Mouse (Mus musculus): ENCODE results near the gene Ncoa1.

Ncoa1 gene

DNA sequence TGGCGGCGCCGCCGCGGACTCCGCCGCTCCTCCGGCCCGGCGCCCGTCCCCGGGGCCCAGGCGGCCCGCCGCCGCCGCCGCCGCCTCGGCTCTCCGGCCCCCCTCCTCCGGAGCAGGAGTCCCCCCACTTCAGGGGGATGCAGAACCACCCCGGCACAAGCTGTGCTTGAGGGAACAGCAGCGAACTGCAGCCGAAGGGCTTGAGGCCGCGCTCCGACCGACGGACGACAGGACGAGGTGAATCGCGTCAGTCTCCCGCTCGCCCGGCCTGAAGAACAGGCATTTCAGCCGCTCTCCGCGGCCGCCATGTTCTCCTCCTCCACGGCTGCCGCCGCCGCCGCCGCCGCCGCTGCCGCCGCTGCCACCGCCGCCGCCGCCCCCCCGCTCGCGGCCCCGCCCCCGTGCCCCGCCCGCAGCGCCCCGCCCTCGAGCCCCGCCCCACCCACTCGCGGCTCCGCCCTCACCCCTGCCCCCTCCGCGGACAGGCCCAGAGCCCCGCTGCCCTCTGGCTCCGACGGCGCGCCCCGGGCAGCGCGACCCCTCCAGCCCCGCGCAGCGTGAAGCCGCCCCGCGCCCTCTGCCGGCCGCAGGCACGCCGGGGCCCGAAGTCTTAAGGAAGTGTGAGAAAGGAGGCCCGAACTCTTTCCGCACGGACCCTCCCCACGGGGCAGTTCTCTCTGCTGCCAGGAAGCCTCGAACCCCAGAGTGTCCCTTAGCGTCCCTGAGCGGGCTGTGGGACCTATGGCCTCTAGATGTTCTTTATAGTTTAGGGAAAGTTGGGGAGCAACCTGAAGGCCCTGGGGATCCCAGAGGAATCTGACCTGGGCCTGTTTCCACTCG lies at the start of gene Ncoa1:
Ncoa1 (minus strand) TSS at position 351 of the 840 bp plus-strand sequence.
- DNase-seq (ENCODE audit: low spot score in 2 of 2), result peak; percentile 48 to 64

- DNase-seq (ENCODE audit: low spot score in 2 of 2), result no peak
Observed at GRCm38 (mm10) chr12:4524546-4524945, 47.6 kb upstream of the Ncoa1 start.

DNA sequence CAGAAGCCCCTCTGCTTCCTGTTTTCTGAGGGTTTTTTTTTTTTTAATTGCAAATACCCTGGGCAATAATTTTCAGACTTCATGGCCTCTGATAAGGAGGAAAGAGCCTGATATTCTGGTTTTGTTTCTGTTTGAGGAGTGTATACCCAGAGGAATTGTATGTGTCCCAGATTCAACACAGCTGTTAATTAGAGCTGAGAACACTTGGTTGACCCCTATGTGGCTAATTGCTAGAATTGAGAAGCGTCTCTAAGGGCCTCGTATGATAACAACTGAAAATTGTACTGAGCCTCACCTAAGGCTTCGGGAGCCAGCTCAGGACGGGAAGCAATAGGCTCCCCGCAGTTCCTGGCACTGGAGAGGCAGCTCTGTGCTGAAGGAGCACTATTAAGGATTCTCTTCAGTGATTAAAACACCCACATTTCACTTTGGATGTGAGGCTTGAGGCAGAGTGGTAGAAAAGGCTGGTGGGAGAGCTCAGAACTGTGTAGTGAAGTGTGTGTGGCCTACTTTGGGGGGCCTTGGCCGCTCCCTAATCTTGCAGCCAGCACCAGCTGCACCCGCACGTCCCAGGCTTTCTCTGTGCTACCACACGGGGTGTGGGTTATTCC lies 46.8 kb upstream of the Ncoa1 start:
- no peak for DNase-seq (ENCODE audit: low spot score in 2 of 2)

DNA sequence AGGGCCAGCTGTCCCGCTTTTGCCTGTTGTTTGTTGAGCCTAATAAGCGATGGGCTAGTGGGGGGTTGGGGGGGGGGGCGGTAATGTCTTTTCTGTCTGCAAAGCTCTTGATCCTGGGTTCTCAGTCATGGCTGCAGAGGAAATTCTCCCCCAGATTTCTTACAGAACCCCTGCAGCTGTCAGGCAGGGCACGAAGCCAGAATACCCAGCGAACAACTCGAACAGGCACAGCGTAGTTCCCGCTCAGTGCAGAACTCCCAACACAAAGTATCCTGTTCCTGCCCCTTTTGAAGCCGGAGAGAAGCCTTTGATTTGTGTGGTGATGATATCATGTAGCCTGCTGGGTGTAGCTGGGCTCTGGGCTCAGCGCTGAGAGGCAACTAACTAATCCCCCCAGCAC lies 46.2 kb upstream of the Ncoa1 start:
- no peak for DNase-seq (ENCODE audit: low spot score in 2 of 2)

- no peak for DNase-seq (ENCODE audit: low spot score in 2 of 2)
Observed at GRCm38 (mm10) chr12:4518957-4519356, 42.0 kb upstream of the Ncoa1 start.

- DNase-seq (ENCODE audit: low spot score in 2 of 2), result no peak
Observed at GRCm38 (mm10) chr12:4509591-4510061, 32.6 kb upstream of the Ncoa1 start.

GRCm38 (mm10) chr12:4508182-4508581 lies 31.2 kb upstream of the Ncoa1 start:
- no peak for DNase-seq (ENCODE audit: low spot score in 2 of 2)

DNA sequence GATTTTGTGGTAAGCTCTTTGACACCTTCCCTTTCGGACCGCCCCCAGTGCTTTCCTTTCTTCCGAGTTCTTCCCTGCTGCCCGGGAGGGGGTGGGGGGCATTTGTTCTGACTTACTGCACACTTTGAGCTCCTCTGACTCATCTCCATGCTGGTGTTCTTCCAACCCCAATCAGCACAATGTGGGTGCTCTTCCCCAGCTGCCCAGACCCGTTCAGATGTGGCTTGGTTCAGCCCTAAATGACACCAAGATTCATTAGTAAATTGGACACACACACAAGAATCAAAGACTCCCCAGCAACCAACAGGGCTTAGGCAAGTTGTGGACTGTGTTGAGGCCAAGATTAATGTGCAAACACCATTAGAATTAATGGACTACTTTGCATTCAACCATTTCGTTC lies 30.5 kb upstream of the Ncoa1 start:
- DNase-seq (ENCODE audit: low spot score in 2 of 2), result no peak

- no peak for DNase-seq (ENCODE audit: low spot score in 2 of 2)
Observed at GRCm38 (mm10) chr12:4506810-4507430, 29.9 kb upstream of the Ncoa1 start.

- DNase-seq (ENCODE audit: low spot score in 2 of 2), result no peak
Observed at GRCm38 (mm10) chr12:4505298-4505697, 28.3 kb upstream of the Ncoa1 start.

DNA sequence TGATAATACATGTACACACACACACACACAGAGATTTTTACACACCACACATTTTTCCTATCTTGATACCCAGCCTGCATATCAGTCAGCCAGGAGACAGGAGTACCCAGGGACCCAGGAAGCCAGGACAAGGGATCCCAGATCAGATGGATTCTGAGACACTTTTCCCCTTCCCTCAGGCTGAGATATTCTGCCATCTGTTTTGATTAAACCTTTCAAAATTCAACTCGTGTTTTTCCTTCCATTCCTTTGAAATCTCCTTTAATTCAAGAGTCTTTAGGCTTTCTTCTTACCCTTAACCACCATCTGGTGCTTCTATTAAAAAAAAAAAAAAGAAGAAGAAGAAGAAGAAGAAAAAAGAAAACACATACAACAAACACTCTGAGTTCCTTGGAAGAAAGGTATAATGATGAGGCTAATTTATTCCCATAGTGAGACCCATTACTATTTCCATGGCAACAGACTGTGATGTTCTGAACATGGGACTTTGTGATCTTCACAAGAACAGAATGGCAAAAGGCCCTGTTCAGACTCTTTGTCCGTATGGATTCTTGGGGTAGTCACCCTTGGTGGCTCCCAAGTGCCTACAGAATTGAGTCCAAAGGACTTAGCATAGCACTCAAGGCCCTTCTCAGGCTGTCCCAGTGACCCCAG lies 26.8 kb upstream of the Ncoa1 start:
- no peak for DNase-seq (ENCODE audit: low spot score in 2 of 2)

DNA sequence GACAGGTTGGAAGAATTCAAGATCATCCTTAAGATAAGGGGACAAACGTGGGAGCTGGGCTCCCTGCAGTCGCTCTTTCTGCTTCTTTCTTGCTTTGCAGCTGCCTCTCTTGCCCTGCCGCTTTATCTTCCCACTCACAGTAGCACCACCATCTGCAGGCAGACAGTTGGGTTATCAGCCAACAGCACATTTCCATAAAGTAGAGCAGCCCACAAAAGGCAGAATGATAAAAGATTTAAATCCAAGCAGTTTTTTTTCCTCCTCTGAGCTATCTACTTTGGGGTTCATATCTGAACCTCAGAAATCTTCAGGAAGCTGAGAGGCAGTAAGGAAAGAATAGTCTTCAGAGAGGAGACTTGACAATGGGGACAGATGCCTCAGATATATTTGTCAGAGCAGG lies 24.9 kb upstream of the Ncoa1 start:
- no peak for DNase-seq (ENCODE audit: low spot score in 2 of 2)

DNA sequence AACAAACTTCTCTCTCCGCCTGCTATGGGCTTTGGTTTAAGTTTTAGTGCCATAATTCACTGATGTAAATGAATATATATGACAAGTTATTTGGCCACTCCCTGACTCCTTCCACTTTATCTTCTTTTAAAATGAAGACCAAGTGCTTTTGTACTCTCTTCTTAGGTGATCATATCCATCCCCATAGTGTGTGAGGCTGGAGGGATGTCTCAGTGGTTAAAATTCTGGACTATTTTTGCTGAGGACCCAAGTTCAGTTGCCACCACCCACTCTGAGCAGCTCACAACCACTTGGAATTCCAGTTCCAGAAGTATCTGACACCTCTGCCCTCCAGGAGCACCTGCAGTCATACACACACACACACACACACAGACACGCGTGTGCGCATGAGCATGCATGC lies 23.5 kb upstream of the Ncoa1 start:
- no peak for DNase-seq (ENCODE audit: low spot score in 2 of 2)

GRCm38 (mm10) chr12:4499651-4500175 lies 22.7 kb upstream of the Ncoa1 start:
- no peak for DNase-seq (ENCODE audit: low spot score in 2 of 2)

DNA sequence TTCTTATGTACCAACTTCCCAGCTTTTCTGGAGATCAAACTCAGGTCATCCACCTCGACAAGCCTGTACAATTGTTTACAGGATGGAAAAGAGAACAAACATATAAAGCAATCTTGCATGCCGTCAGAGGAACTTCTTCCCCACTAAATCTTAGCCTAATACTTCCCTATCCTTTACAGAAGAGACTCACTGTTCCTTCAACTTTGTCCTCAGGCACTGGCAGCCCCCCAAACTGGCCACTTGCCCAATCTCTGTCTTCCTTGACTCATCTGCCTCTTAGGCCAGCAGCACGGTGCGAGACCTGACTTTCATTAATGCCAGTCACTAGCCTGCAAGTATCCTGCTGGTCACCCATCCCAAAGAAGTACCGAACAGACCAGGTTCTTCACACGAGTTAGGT lies 11.4 kb upstream of the Ncoa1 start:
- DNase-seq (ENCODE audit: low spot score in 2 of 2), result no peak

DNA sequence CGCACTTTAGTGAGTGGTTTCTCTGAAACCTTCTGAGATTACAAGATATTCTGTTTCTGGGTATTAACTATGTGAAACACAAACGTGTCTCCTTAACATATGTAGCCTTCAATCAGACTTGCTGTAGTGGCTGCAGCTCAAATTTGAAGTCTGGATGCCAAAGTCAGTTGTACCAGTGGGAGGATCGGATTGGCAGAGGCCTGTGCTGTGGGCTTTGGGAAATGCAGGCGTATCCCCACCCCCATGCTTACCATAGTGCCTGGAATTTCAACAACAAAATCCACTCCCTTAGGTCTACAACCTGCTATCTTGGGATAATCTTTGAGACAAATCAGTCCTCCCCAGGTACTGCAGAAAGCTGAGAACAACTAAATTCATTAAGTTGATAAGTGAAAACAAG lies 6.4 kb upstream of the Ncoa1 start:
- DNase-seq (ENCODE audit: low spot score in 2 of 2), result no peak

DNA sequence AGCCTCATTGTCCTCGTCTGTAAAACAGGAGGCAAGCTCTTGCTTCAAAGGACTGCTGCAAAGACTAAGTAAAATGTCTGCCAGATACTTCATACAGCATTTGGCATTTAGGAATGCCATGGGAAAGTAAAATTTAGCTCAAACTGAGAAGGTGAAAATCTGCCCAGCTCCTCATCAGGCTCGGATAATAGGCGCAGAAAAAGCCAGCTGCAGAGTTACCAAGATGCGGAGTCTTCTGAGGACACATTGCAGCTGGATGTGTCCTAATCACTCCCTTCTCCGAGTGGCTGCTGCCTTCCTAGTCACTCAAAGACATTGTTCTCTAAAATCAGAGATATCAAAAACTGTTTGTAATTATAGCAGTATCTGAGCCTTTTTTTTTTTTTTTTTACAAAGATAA lies 4.7 kb upstream of the Ncoa1 start:
- DNase-seq (ENCODE audit: low spot score in 2 of 2), result no peak

DNA sequence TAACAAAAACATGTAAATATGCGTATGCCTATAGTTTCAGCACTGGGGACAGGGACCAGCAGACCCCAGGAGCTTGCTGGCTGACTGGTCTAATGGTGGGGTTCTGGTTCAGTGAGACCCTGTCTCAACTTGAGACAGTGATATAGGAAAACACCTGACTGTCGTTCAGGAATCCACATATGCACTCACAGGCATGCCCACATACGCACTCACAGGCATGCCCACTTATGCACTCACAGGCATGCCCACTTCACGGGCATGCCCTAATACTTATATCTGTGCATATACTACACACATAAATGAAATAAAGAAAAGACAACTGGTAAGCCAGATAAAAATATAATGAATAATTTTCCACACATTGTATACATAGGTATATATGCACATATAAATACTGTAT lies 3.3 kb upstream of the Ncoa1 start:
- DNase-seq (ENCODE audit: low spot score in 2 of 2), result no peak

- DNase-seq (ENCODE audit: low spot score in 2 of 2), result no peak
Observed at GRCm38 (mm10) chr12:4479171-4479881, 2.3 kb upstream of the Ncoa1 start.

- no peak for DNase-seq (ENCODE audit: low spot score in 2 of 2)
Observed at GRCm38 (mm10) chr12:4477941-4478795, 1.2 kb upstream of the Ncoa1 start.
